Comparison of ENCODE assay signal across 19 mouse cellular contexts in the genomic region with DNA sequence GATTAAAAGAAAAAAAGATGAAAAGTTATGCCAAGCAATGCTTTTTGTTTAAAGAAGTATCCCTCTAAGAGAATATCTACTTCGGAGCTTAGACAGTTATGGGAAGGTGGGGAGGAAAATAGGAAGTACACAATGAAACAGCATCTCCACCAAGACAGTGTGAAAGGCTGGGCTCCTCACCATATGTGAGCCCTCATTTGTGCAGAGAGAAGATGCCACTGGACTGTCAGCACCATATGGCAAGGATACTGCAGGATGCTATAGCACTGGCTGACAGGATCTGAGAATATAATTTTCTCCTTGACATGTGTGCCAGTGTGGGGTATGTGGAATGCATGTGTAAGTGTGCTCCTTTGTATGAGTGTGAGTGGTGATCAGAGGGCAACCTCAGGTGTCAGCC.
"Had no signal": no experiment of that assay in that cellular context is flagged by ENCODE, and none has a peak within 500 bp of the region (broad histone marks: within the 10 kb centered on the region; RNA-seq: fewer than 3 reads in every experiment).

No protein-coding gene starts in this region.

- H3K36me3 ChIP-seq: intestine, embryonic 15.5 days; limb, embryonic 12.5 days; liver, embryonic 13.5 days; lung, embryonic 15.5 days; midbrain, embryonic 15.5 days; neural tube, embryonic 12.5 days; stomach, embryonic 15.5 days had no signal

- H3K27me3 ChIP-seq: intestine, embryonic 15.5 days; limb, embryonic 12.5 days; liver, embryonic 13.5 days; lung, embryonic 15.5 days; megakaryocyte, embryonic 14.5 days; midbrain, embryonic 15.5 days; neural tube, embryonic 12.5 days; stomach, embryonic 15.5 days had no signal

- H3K4me2 ChIP-seq: intestine, embryonic 15.5 days; limb, embryonic 12.5 days; liver, embryonic 13.5 days; lung, embryonic 15.5 days; midbrain, embryonic 11.5 days; midbrain, embryonic 15.5 days; neural tube, embryonic 12.5 days; stomach, embryonic 15.5 days had no signal

- H3K9me3 ChIP-seq: intestine, embryonic 15.5 days; lung, embryonic 15.5 days; midbrain, embryonic 15.5 days; neural tube, embryonic 12.5 days; stomach, embryonic 15.5 days had no signal

- ATAC-seq: intestine, embryonic 15.5 days; liver, postnatal 0 days; midbrain, embryonic 15.5 days had no signal

- H3K27ac ChIP-seq: intestine, embryonic 15.5 days; layer of hippocampus, adult 2 months; limb, embryonic 12.5 days; liver, embryonic 13.5 days; lung, embryonic 15.5 days; macrophage; midbrain, embryonic 15.5 days; neural tube, embryonic 12.5 days; stomach, embryonic 15.5 days had no signal

- H3K9ac ChIP-seq: intestine, embryonic 15.5 days; limb, embryonic 12.5 days; liver, embryonic 13.5 days; liver, postnatal 0 days; lung, embryonic 15.5 days; midbrain, embryonic 15.5 days; neural tube, embryonic 12.5 days; stomach, embryonic 15.5 days had no signal

- H3K4me1 ChIP-seq: intestine, embryonic 15.5 days; limb, embryonic 12.5 days; liver, embryonic 13.5 days; lung, embryonic 15.5 days; megakaryocyte, embryonic 14.5 days; midbrain, embryonic 15.5 days; neural tube, embryonic 12.5 days; stomach, embryonic 15.5 days had no signal

- DNase-seq: kidney, adult 18-20 months; kidney, postnatal 10 days; kidney, postnatal 4 days; liver; liver, embryonic 13.5 days; liver, postnatal 0 days; lung, postnatal 14 days; thymus, adult 18-20 months; thymus, postnatal 4 days had no signal

- H3K4me3 ChIP-seq: intestine, embryonic 15.5 days; layer of hippocampus, adult 2 months; limb, embryonic 12.5 days; liver, embryonic 13.5 days; lung, embryonic 15.5 days; megakaryocyte, embryonic 14.5 days; midbrain, embryonic 15.5 days; neural tube, embryonic 12.5 days; stomach, embryonic 15.5 days had no signal
